Mouse (Mus musculus): Measurements from ENCODE around the gene Fkbp7.
"Not testable (repeated sequence)": the region's sequence is repeated elsewhere in the genome, so short reads cannot be mapped to it uniquely, and the experiment has no call there.

The Fkbp7 gene

GRCm38 (mm10) chr2:76665531-76665930, 7.4 kb downstream of the Fkbp7 start:
- no peak for DNase-seq (ENCODE audit: low read depth, low spot score)

GRCm38 (mm10) chr2:76659419-76659818, 13.5 kb downstream of the Fkbp7 start:
- DNase-seq (ENCODE audit: low read depth, low spot score) = no peak

- DNase-seq (ENCODE audit: low read depth, low spot score) = no peak
These were observed 14.4 kb downstream of the Fkbp7 start for GRCm38 (mm10) chr2:76658551-76658950.

GRCm38 (mm10) chr2:76655982-76656381, 16.9 kb downstream of the Fkbp7 start:
- DNase-seq (ENCODE audit: low read depth, low spot score) = no peak

- DNase-seq (ENCODE audit: low read depth, low spot score) = no peak
These were observed 17.5 kb downstream of the Fkbp7 start for GRCm38 (mm10) chr2:76655444-76655843.

GRCm38 (mm10) chr2:76654646-76655045, 18.3 kb downstream of the Fkbp7 start:
- no peak for DNase-seq (ENCODE audit: low read depth, low spot score)

GRCm38 (mm10) chr2:76653070-76653469, 19.8 kb downstream of the Fkbp7 start:
- DNase-seq (ENCODE audit: low read depth, low spot score) = no peak

GRCm38 (mm10) chr2:76648666-76649141, 24.2 kb downstream of the Fkbp7 start:
- DNase-seq (ENCODE audit: low read depth, low spot score) = no peak

- peak; percentile 91 for DNase-seq (ENCODE audit: low read depth, low spot score)
These were observed 24.9 kb downstream of the Fkbp7 start, which contains the start of the genes Prkra and Pjvk for GRCm38 (mm10) chr2:76647883-76648570. Gene Prkra, minus strand, starts transcription at chr2:76648015. Gene Pjvk, plus strand, starts transcription at chr2:76648476.

- no peak for DNase-seq (ENCODE audit: low read depth, low spot score)
These were observed 25.5 kb downstream of the Fkbp7 start for GRCm38 (mm10) chr2:76647441-76647869.

- no peak for DNase-seq (ENCODE audit: low read depth, low spot score)
These were observed 29.1 kb downstream of the Fkbp7 start for GRCm38 (mm10) chr2:76643801-76644200.

GRCm38 (mm10) chr2:76639637-76640036, 33.3 kb downstream of the Fkbp7 start:
- DNase-seq (ENCODE audit: low read depth, low spot score) = no peak

- no peak for DNase-seq (ENCODE audit: low read depth, low spot score)
These were observed 41.3 kb downstream of the Fkbp7 start for GRCm38 (mm10) chr2:76631600-76631999.

GRCm38 (mm10) chr2:76630293-76630692, 42.6 kb downstream of the Fkbp7 start:
- no peak for DNase-seq (ENCODE audit: low read depth, low spot score)

- not testable (repeated sequence) for DNase-seq (ENCODE audit: low read depth, low spot score)
These were observed 50.6 kb downstream of the Fkbp7 start for GRCm38 (mm10) chr2:76622316-76622715.

- no peak for DNase-seq (ENCODE audit: low read depth, low spot score)
These were observed 51.2 kb downstream of the Fkbp7 start for GRCm38 (mm10) chr2:76621724-76622123.

GRCm38 (mm10) chr2:76620188-76620587, 52.7 kb downstream of the Fkbp7 start:
- no peak for DNase-seq (ENCODE audit: low read depth, low spot score)

- no peak for DNase-seq (ENCODE audit: low read depth, low spot score)
These were observed 54.8 kb downstream of the Fkbp7 start for GRCm38 (mm10) chr2:76618078-76618477.
